Mouse (Mus musculus): ENCODE measurements around the gene Crnn. TPM values are rescaled to one million over a fixed set of nuclear protein-coding genes. Genes with fewer than 3 reads are reported as not detected.

Crnn gene
- total and polyA plus RNA-seq, 3 experiments: not detected

- H3K36me3 ChIP-seq (replicated peaks in 1 of 2; ENCODE audit: control insufficient read depth in 1 of 2, insufficient read depth in 1 of 2, low read length in 1 of 2): no peaks in the 10 kb centered on the region
- peak; percentile 37 for DNase-seq (ENCODE audit: extremely low read depth)
- H3K9ac ChIP-seq (ENCODE audit: insufficient read depth, low read depth): no peak overlapping the region
- no peak overlapping the region for H3K27ac ChIP-seq (ENCODE audit: insufficient read depth, low read depth)
- H3K27me3 ChIP-seq (replicated peaks): no peaks in the 10 kb centered on the region
- TF ChIP-seq MAZ (IDR thresholded peaks at IDR 0.05; ENCODE audit: low read depth, low read length): no peak
- no peak for TF ChIP-seq ELF1 (IDR thresholded peaks at IDR 0.05; ENCODE audit: low read depth, low read length)
- TF ChIP-seq E2F4 (IDR thresholded peaks at IDR 0.05; ENCODE audit: insufficient replicate concordance, low read depth, low read length): no peak
- no peak for TF ChIP-seq RCOR1 (conservative IDR thresholded peaks at IDR 0.05; ENCODE audit: low read depth, low read length)
- TF ChIP-seq ZMIZ1 (IDR thresholded peaks at IDR 0.05; ENCODE audit: low read depth, low read length): no peak
- TF ChIP-seq MAX (IDR thresholded peaks at IDR 0.05; ENCODE audit: low read length): no peak
- peak; percentile 57 for TF ChIP-seq ZNF384 (IDR thresholded peaks at IDR 0.05; ENCODE audit: low read depth, low read length)
- peak; percentile 20 to 65; a peak in 3 of 4 replicates for TF ChIP-seq CTCF (conservative IDR thresholded peaks at IDR 0.05 in 1 of 2, IDR thresholded peaks at IDR 0.05 in 1 of 2; ENCODE audit: low read depth in 2 of 2, low read length in 2 of 2)
- peak; percentile 24; the same call in 1 of the 2 replicates for TF ChIP-seq SMC3 (IDR thresholded peaks at IDR 0.05; ENCODE audit: low read depth, low read length)
- TF ChIP-seq CHD1 (IDR thresholded peaks at IDR 0.05; ENCODE audit: low read depth, low read length): no peak
- H3K4me2 ChIP-seq (ENCODE audit: insufficient read depth, low read depth, poor library complexity, severe bottlenecking): no peak overlapping the region; the same call in 1 of the 2 replicates
- no peaks in the 10 kb centered on the region for H3K79me2 ChIP-seq (replicated peaks; ENCODE audit: control insufficient read depth, extremely low read depth, insufficient read depth, poor library complexity, severe bottlenecking)
- in situ Hi-C loops (cut with MboI; ENCODE audit: low pct_ligation_motif_present, low pct_unique_long_range_greater_than_20kb, low sequenced_read_pairs): loop anchor here (25.0 kb wide), 2 partner anchors 201 to 501 kb away; partner anchors contain the start of gene Hrnr
- dilution Hi-C loops (cut with MboI; ENCODE audit: extremely low pct_ligation_motif_present, extremely low pct_unique_long_range_greater_than_20kb, low sequenced_read_pairs): no loop called here
- no peaks in the 10 kb centered on the region for H3K9me3 ChIP-seq (replicated peaks; ENCODE audit: low read length)
- H3K4me3 ChIP-seq (replicated peaks in 1 of 3; ENCODE audit: low read depth in 2 of 3, low read length in 2 of 3, poor library complexity in 1 of 3): no peak overlapping the region
- H3K4me1 ChIP-seq (ENCODE audit: control insufficient read depth in 1 of 2, insufficient read depth in 2 of 2): no peaks in the 10 kb centered on the region
Measured at GRCm38 (mm10) chr3:93111668-93112067, 32.9 kb upstream of the Crnn start.

- H3K4me2 ChIP-seq (ENCODE audit: insufficient read depth, low read depth, poor library complexity, severe bottlenecking): no peak overlapping the region
- H3K9me3 ChIP-seq (replicated peaks; ENCODE audit: low read length): no peaks in the 10 kb centered on the region
- H3K4me3 ChIP-seq (replicated peaks in 1 of 3; ENCODE audit: low read depth in 2 of 3, low read length in 2 of 3, poor library complexity in 1 of 3): no peak overlapping the region
- H3K79me2 ChIP-seq (replicated peaks; ENCODE audit: control insufficient read depth, extremely low read depth, insufficient read depth, poor library complexity, severe bottlenecking): no peaks in the 10 kb centered on the region
- DNase-seq (ENCODE audit: extremely low read depth): peak; percentile 58
- H3K36me3 ChIP-seq (replicated peaks in 1 of 2; ENCODE audit: control insufficient read depth in 1 of 2, insufficient read depth in 1 of 2, low read length in 1 of 2): no peaks in the 10 kb centered on the region
- in situ Hi-C loops (cut with MboI; ENCODE audit: low pct_ligation_motif_present, low pct_unique_long_range_greater_than_20kb, low sequenced_read_pairs): loop anchor here (25.0 kb wide), 2 partner anchors 198 to 498 kb away; partner anchors contain the start of gene Hrnr
- no peaks in the 10 kb centered on the region for H3K27me3 ChIP-seq (replicated peaks)
- no peak overlapping the region for H3K9ac ChIP-seq (ENCODE audit: insufficient read depth, low read depth)
- H3K4me1 ChIP-seq (ENCODE audit: control insufficient read depth in 1 of 2, insufficient read depth in 2 of 2): no peaks in the 10 kb centered on the region
- dilution Hi-C loops (cut with MboI; ENCODE audit: extremely low pct_ligation_motif_present, extremely low pct_unique_long_range_greater_than_20kb, low sequenced_read_pairs): no loop called here
- no peak for TF ChIP-seq IRF4 (IDR thresholded peaks at IDR 0.05; ENCODE audit: low read depth, low read length)
- TF ChIP-seq RAD21 (IDR thresholded peaks at IDR 0.05; ENCODE audit: low read depth, low read length): peak; percentile 58
- no peak for TF ChIP-seq MAX (IDR thresholded peaks at IDR 0.05; ENCODE audit: low read length)
- no peak for TF ChIP-seq USF1 (IDR thresholded peaks at IDR 0.05; ENCODE audit: low read depth, low read length)
- no peak for TF ChIP-seq ZNF384 (IDR thresholded peaks at IDR 0.05; ENCODE audit: low read depth, low read length)
- TF ChIP-seq MYC (IDR thresholded peaks at IDR 0.05; ENCODE audit: low read depth, low read length): no peak
- no peak for TF ChIP-seq EP300 (IDR thresholded peaks at IDR 0.05; ENCODE audit: low read length)
- TF ChIP-seq MXI1 (IDR thresholded peaks at IDR 0.05; ENCODE audit: low read depth, low read length): no peak
- TF ChIP-seq BHLHE40 (IDR thresholded peaks at IDR 0.05; ENCODE audit: low read depth, low read length): no peak
- no peak for TF ChIP-seq ZC3H11A (IDR thresholded peaks at IDR 0.05; ENCODE audit: low read depth, low read length)
- peak; percentile 71 to 83 for TF ChIP-seq CTCF (conservative IDR thresholded peaks at IDR 0.05 in 1 of 2, IDR thresholded peaks at IDR 0.05 in 1 of 2; ENCODE audit: low read depth in 2 of 2, low read length in 2 of 2)
- TF ChIP-seq NELFE (IDR thresholded peaks at IDR 0.05; ENCODE audit: low read depth, low read length): no peak
- TF ChIP-seq CHD2 (IDR thresholded peaks at IDR 0.05; ENCODE audit: low read length): no peak
- no peak for TF ChIP-seq ELF1 (IDR thresholded peaks at IDR 0.05; ENCODE audit: low read depth, low read length)
- no peak overlapping the region for H3K27ac ChIP-seq (ENCODE audit: insufficient read depth, low read depth)
Measured at GRCm38 (mm10) chr3:93114481-93114880, 30.1 kb upstream of the Crnn start.
